Mouse (Mus musculus) T-helper 1 cell (primary cell): Measurements from ENCODE around the gene Gm13694.
"Not testable (repeated sequence)": the region's sequence is repeated elsewhere in the genome, so short reads cannot be mapped to it uniquely, and the experiment has no call there.

Experiments
- in situ Hi-C: fragments of 300-600 bp; cut with MboI, MseI; formaldehyde crosslinking; loops from one replicate; pipeline ENCODE4 v1.15.1; 2025; ENCODE audit warnings: high pct_unique_total_duplicates

The Gm13694 gene

GRCm38 (mm10) chr2:83978633-83979032 lies at the start of gene Gm13694:
TSS of gene Gm13694 (plus strand) at chr2:83978933.
- in situ Hi-C loops, result loop anchor here (5.0 kb wide), 1 partner anchor 36 kb away; the partner anchor contains the start of gene Zswim2

GRCm38 (mm10) chr2:83929478-83930088 lies 49.1 kb upstream of the Gm13694 start:
- in situ Hi-C loops, result no loop called here

- in situ Hi-C loops, result loop anchor here (5.0 kb wide), 1 partner anchor 36 kb away; the partner anchor contains the start of gene Gm13694
Measured at GRCm38 (mm10) chr2:83940931-83941361, 37.8 kb upstream of the Gm13694 start, which contains the start of gene Zswim2. TSS of gene Zswim2 (minus strand) at chr2:83941228.

GRCm38 (mm10) chr2:83941378-83941777 lies 37.4 kb upstream of the Gm13694 start:
- in situ Hi-C loops, result loop anchor here (5.0 kb wide), 1 partner anchor 36 kb away; the partner anchor contains the start of gene Gm13694

GRCm38 (mm10) chr2:83941792-83942191 lies 36.9 kb upstream of the Gm13694 start:
- in situ Hi-C loops, result loop anchor here (5.0 kb wide), 1 partner anchor 36 kb away; the partner anchor contains the start of gene Gm13694

GRCm38 (mm10) chr2:83955393-83955792 lies 23.3 kb upstream of the Gm13694 start, which contains the start of gene Gm13698:
TSS of gene Gm13698 (plus strand) at chr2:83955693.
- in situ Hi-C loops, result loop anchor here (25.0 kb wide), 1 partner anchor 682 kb away; no protein-coding TSS in a partner anchor

- in situ Hi-C loops, result loop anchor here (25.0 kb wide), 1 partner anchor 676 kb away; no protein-coding TSS in a partner anchor
Measured at GRCm38 (mm10) chr2:83961203-83961602, 17.5 kb upstream of the Gm13694 start, which contains the start of gene Gm13693. TSS of gene Gm13693 (plus strand) at chr2:83961503.

- in situ Hi-C loops, result loop anchor here (5.0 to 25.0 kb wide), 2 partner anchors 45 to 670 kb away; no protein-coding TSS in a partner anchor
Measured at GRCm38 (mm10) chr2:83967013-83967412, 11.7 kb upstream of the Gm13694 start, which contains the start of gene Gm13695. TSS of gene Gm13695 (plus strand) at chr2:83967313.

- in situ Hi-C loops, result loop anchor here (25.0 kb wide), 1 partner anchor 664 kb away; no protein-coding TSS in a partner anchor
Measured at GRCm38 (mm10) chr2:83972823-83973222, 5.9 kb upstream of the Gm13694 start, which contains the start of gene Gm13696. TSS of gene Gm13696 (plus strand) at chr2:83973123.

GRCm38 (mm10) chr2:83984443-83984842 lies 5.7 kb downstream of the Gm13694 start, which contains the start of gene Gm13697:
TSS of gene Gm13697 (plus strand) at chr2:83984743.
- in situ Hi-C loops, result not testable (repeated sequence)

- in situ Hi-C loops, result not testable (repeated sequence)
Measured at GRCm38 (mm10) chr2:83990253-83990652, 11.5 kb downstream of the Gm13694 start, which contains the start of gene Gm13691. TSS of gene Gm13691 (plus strand) at chr2:83990553.

- in situ Hi-C loops, result not testable (repeated sequence)
Measured at GRCm38 (mm10) chr2:83993639-83994255, 15.0 kb downstream of the Gm13694 start.

- in situ Hi-C loops, result not testable (repeated sequence)
Measured at GRCm38 (mm10) chr2:83994526-83994925, 15.8 kb downstream of the Gm13694 start.

- in situ Hi-C loops, result no loop called here
Measured at GRCm38 (mm10) chr2:84008913-84009312, 30.2 kb downstream of the Gm13694 start.

- in situ Hi-C loops, result loop anchor here (5.0 kb wide), 1 partner anchor 43 kb away; the partner anchor contains the start of gene Gm13695
Measured at GRCm38 (mm10) chr2:84009818-84010217, 31.1 kb downstream of the Gm13694 start.

GRCm38 (mm10) chr2:84014572-84014971 lies 35.8 kb downstream of the Gm13694 start:
- in situ Hi-C loops, result loop anchor here (5.0 kb wide), 1 partner anchor 47 kb away; the partner anchor contains the start of gene Gm13695

- in situ Hi-C loops, result not testable (repeated sequence)
Measured at GRCm38 (mm10) chr2:84016291-84016690, 37.6 kb downstream of the Gm13694 start.

GRCm38 (mm10) chr2:84018330-84018729 lies 39.6 kb downstream of the Gm13694 start:
- in situ Hi-C loops, result no loop called here

GRCm38 (mm10) chr2:84019519-84020305 lies 41.0 kb downstream of the Gm13694 start:
- in situ Hi-C loops, result no loop called here

GRCm38 (mm10) chr2:84021930-84022329 lies 43.2 kb downstream of the Gm13694 start:
- in situ Hi-C loops, result no loop called here

GRCm38 (mm10) chr2:84022905-84023304 lies 44.2 kb downstream of the Gm13694 start:
- in situ Hi-C loops, result no loop called here
